Mouse (Mus musculus): ENCODE data around the gene Pkp4. TPM values are rescaled to one million over a fixed set of nuclear protein-coding genes. Genes with fewer than 3 reads are reported as not detected.
"Not testable (repeated sequence)": the region's sequence is repeated elsewhere in the genome, so short reads cannot be mapped to it uniquely, and the experiment has no call there.

The Pkp4 gene
- polyA plus RNA-seq, 1 experiment from 2014 or later = 18.7 TPM

GRCm38 (mm10) chr2:59394651-59395050 is 234.0 kb downstream of the Pkp4 start:
- Histone ChIP-seq H3K4me1 (no peaks in the 10 kb centered on the region), H3K36me3 (no peaks in the 10 kb centered on the region), H3K4me3 (no peak overlapping the region), H3K27ac (replicated peaks) (no peak overlapping the region), H3K27me3 (ENCODE audit: low read depth, poor library complexity, severe bottlenecking) (no peaks in the 10 kb centered on the region), H3K9me3 (replicated peaks) (no peaks in the 10 kb centered on the region)
- WGBS = 96% methylated on average over 4 of the region's 4 CpGs
- DNase-seq (ENCODE audit: low spot score) = no peak

- WGBS = 87% methylated on average over 1 of the region's 1 CpGs
- not testable (repeated sequence) for H3K4me1 ChIP-seq; H3K9me3 ChIP-seq (replicated peaks); DNase-seq (ENCODE audit: low spot score); H3K27ac ChIP-seq (replicated peaks); H3K4me3 ChIP-seq; H3K36me3 ChIP-seq; H3K27me3 ChIP-seq (ENCODE audit: low read depth, poor library complexity, severe bottlenecking)
These were observed 234.6 kb downstream of the Pkp4 start for GRCm38 (mm10) chr2:59395160-59395650.

- Histone ChIP-seq H3K27me3 (ENCODE audit: low read depth, poor library complexity, severe bottlenecking) (no peaks in the 10 kb centered on the region), H3K36me3 (no peaks in the 10 kb centered on the region), H3K4me3 (no peak overlapping the region), H3K27ac (replicated peaks) (no peak overlapping the region), H3K9me3 (replicated peaks) (no peaks in the 10 kb centered on the region), H3K4me1 (no peaks in the 10 kb centered on the region)
- 97% methylated on average over 1 of the region's 1 CpGs for WGBS
- no peak for DNase-seq (ENCODE audit: low spot score)
These were observed 235.9 kb downstream of the Pkp4 start for GRCm38 (mm10) chr2:59396555-59396954.

- H3K27ac ChIP-seq (replicated peaks) = no peak overlapping the region
- H3K36me3 ChIP-seq = no peaks in the 10 kb centered on the region
- no peaks in the 10 kb centered on the region for H3K4me1 ChIP-seq
- H3K4me3 ChIP-seq = no peak overlapping the region
- no peaks in the 10 kb centered on the region for H3K9me3 ChIP-seq (replicated peaks)
- DNase-seq (ENCODE audit: low spot score) = no peak
- no peaks in the 10 kb centered on the region for H3K27me3 ChIP-seq (ENCODE audit: low read depth, poor library complexity, severe bottlenecking)
These were observed 236.9 kb downstream of the Pkp4 start for GRCm38 (mm10) chr2:59397531-59397930.

GRCm38 (mm10) chr2:59400901-59401378 is 240.3 kb downstream of the Pkp4 start:
- no peak for DNase-seq (ENCODE audit: low spot score)
- no peaks in the 10 kb centered on the region for H3K9me3 ChIP-seq (replicated peaks)
- WGBS = 75% methylated on average over 2 of the region's 2 CpGs
- no peaks in the 10 kb centered on the region for H3K27me3 ChIP-seq (ENCODE audit: low read depth, poor library complexity, severe bottlenecking)
- H3K36me3 ChIP-seq = no peaks in the 10 kb centered on the region
- no peaks in the 10 kb centered on the region for H3K4me1 ChIP-seq
- no peak overlapping the region; the same call in 1 of the 2 replicates for H3K27ac ChIP-seq (replicated peaks)
- no peak overlapping the region for H3K4me3 ChIP-seq

GRCm38 (mm10) chr2:59401841-59402461 is 241.3 kb downstream of the Pkp4 start:
- 78% methylated on average over 8 of the region's 8 CpGs for WGBS
- Histone ChIP-seq H3K27ac (replicated peaks) (peak overlapping the region; percentile 28; the same call in 1 of the 2 replicates), H3K36me3 (no peaks in the 10 kb centered on the region), H3K4me1 (0 out of 2 replicates have a peak, but pooled peaks cover 2% of the 10 kb centered on the region), H3K4me3 (no peak overlapping the region), H3K27me3 (ENCODE audit: low read depth, poor library complexity, severe bottlenecking) (no peaks in the 10 kb centered on the region), H3K9me3 (replicated peaks) (no peaks in the 10 kb centered on the region)
- no peak for DNase-seq (ENCODE audit: low spot score)

GRCm38 (mm10) chr2:59404022-59404421 is 243.4 kb downstream of the Pkp4 start:
- no peak for DNase-seq (ENCODE audit: low spot score)
- no peak overlapping the region for H3K4me3 ChIP-seq

More at GRCm38 (mm10) chr2:59404022-59404421, 243.4 kb downstream of the Pkp4 start:
- Histone ChIP-seq H3K36me3 (no peaks in the 10 kb centered on the region), H3K27ac (replicated peaks) (no peak overlapping the region), H3K4me1 (peaks cover 14% of the 10 kb centered on the region), H3K27me3 (ENCODE audit: low read depth, poor library complexity, severe bottlenecking) (no peaks in the 10 kb centered on the region), H3K9me3 (replicated peaks) (no peaks in the 10 kb centered on the region)
- WGBS = 95% methylated on average over 8 of the region's 8 CpGs

Other genes starting within 250 kb of the Pkp4 start
- 0.89 and 1.4 TPM in 2 replicates for gene Ccdc148, start 167 bp upstream of the Pkp4 start, polyA plus RNA-seq (2016; fragmentation: Nextera tagmentation; extraction: Ambion mirVana)